Mouse (Mus musculus): Measurements from ENCODE around the gene Gm3415. TPM values are rescaled to one million over a fixed set of nuclear protein-coding genes. Genes with fewer than 3 reads are reported as not detected.

Gene Gm3415
- polyA plus RNA-seq, 1 experiment from 2014 or later: not detected

Other genes starting within 250 kb of the Gm3415 start
- 0.15 and 0.33 TPM in 2 replicates for gene Wasf3, start 171.2 kb upstream of the Gm3415 start, polyA plus RNA-seq (2015; fragmentation: Nextera tagmentation; extraction: Ambion mirVana)
- gene Gm6408, start 74.2 kb upstream of the Gm3415 start, polyA plus RNA-seq (2015; fragmentation: Nextera tagmentation; extraction: Ambion mirVana): not detected in 2 replicates
- not detected in 2 replicates for gene Gm6370, start 64.8 kb upstream of the Gm3415 start, polyA plus RNA-seq (2015; fragmentation: Nextera tagmentation; extraction: Ambion mirVana)
- not detected in 2 replicates for gene 4930449I24Rik, start 53.7 kb upstream of the Gm3415 start, polyA plus RNA-seq (2015; fragmentation: Nextera tagmentation; extraction: Ambion mirVana)
- gene Gm3402, start 42.0 kb upstream of the Gm3415 start, polyA plus RNA-seq (2015; fragmentation: Nextera tagmentation; extraction: Ambion mirVana): not detected in 2 replicates
- not detected in 2 replicates for gene Gm3404, start 30.3 kb upstream of the Gm3415 start, polyA plus RNA-seq (2015; fragmentation: Nextera tagmentation; extraction: Ambion mirVana)
- gene Gm3409, start 18.5 kb upstream of the Gm3415 start, polyA plus RNA-seq (2015; fragmentation: Nextera tagmentation; extraction: Ambion mirVana): not detected in 2 replicates
- gene Gpr12, start 29.1 kb downstream of the Gm3415 start, polyA plus RNA-seq (2015; fragmentation: Nextera tagmentation; extraction: Ambion mirVana): not detected in 2 replicates
- 10.1 and 11.0 TPM in 2 replicates for gene Usp12, start 238.9 kb downstream of the Gm3415 start, polyA plus RNA-seq (2015; fragmentation: Nextera tagmentation; extraction: Ambion mirVana)